Mouse (Mus musculus) small intestine, adult 2 months (tissue): ENCODE measurements around the gene Asic1.

Experiments
- CTCF ChIP-seq: fragments of 200-500 bp; IDR thresholded peaks from 2 replicates; pipeline ENCODE4 v1.5.1; 2012; ENCODE audit warnings: low read depth, mild to moderate bottlenecking, control low read depth, inconsistent platforms, low read length, moderate library complexity, mixed read lengths; ENCODE audit not compliant: insufficient replicate concordance, insufficient read length; ENCODE audit errors: extremely low read depth
- POLR2A ChIP-seq: fragments of 200-500 bp; IDR thresholded peaks from 2 replicates; pipeline ENCODE4 v1.6.1; 2012; ENCODE audit warnings: low read depth, mild to moderate bottlenecking, control low read depth, inconsistent platforms, low read length, moderate library complexity

- no peak for TF ChIP-seq POLR2A
- no peak for TF ChIP-seq CTCF
These were observed 41.3 kb downstream of the Asic1 start for GRCm38 (mm10) chr15:99711491-99711890.
